Mouse (Mus musculus) R1 (cell line): Measurements from ENCODE around the gene Serpinf2.

Experiments
- DNase-seq: peaks from one replicate; pipeline ENCODE4 v3.0.0-alpha.2; 2018; ENCODE audit warnings: low read depth, low spot score

Gene Serpinf2

DNA sequence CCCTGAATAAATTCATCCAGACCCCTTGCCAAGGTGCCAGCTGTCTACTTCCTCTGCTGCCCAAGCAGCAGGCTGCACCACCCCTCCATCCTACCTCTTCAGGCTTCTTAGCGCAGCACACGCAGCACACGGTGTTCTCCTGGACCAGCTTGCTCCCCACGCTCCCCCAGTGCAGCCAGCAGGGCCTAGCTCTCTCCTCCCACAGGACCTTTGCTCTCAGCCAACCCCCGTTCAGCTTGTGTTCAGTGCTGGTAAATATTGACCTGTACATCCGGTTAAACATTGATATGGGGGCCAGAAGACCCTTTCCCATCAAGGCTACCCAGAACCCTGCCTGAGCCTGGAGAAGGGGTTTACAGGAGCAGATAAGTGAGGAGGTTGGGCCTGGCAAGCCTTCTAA is at the start of gene Serpinf2:
Serpinf2 (minus strand) TSS at position 229 of the 400 bp plus-strand sequence.
- no peak for DNase-seq

DNA sequence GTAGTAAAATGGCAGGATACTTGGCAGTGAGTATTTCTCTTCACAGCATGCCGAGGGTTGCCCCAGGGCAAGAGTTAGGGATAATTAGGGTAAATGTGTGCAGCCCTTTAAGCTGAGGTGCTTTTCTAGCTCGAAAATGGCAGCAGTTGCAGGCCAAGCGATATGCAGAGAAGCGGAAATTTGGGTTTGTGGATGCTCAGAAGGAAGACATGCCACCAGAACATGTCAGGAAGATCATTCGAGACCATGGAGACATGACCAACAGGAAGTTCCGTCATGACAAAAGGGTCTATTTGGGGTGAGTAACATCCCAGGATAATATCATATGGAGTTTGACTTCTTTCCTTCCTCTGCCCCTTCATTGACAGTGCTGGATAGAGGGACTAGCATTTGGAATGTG is 48.1 kb upstream of the Serpinf2 start:
- DNase-seq, result no peak

DNA sequence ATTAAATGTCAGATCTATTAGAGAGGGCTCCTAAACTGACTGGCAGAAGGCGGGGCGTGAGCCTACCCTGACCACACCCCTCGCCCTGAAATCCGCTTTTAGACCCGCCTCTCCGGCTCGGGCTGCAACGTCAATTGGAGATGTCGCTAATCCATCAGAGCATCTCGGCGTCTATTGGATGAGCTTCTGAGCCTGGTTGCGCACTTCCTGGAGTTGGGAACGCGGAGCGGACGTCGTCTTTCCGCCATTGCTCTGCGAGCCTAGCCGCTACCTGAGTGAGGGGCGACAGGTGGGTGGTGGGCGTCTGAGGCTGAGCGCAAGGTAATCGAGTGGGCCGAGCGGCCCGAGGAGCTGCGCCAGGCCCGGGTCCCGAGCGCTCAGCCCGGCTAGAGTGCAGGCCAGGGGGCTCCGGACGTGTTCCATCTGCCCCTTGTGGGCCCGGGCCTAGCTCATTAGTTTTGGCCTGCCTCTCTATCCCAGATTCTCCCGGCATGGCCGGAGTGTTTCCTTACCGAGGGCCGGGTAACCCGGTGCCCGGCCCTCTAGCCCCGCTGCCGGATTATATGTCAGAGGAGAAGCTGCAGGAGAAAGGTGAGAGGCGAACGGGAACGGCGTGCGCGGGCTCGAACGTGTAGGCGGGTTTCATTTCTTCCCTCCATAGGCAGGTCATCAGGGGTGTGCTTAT is 47.4 kb upstream of the Serpinf2 start, which contains the start of gene Prpf8:
Prpf8 (plus strand) TSS at position 216 of the 685 bp plus-strand sequence.
- peak; percentile 98 for DNase-seq

DNA sequence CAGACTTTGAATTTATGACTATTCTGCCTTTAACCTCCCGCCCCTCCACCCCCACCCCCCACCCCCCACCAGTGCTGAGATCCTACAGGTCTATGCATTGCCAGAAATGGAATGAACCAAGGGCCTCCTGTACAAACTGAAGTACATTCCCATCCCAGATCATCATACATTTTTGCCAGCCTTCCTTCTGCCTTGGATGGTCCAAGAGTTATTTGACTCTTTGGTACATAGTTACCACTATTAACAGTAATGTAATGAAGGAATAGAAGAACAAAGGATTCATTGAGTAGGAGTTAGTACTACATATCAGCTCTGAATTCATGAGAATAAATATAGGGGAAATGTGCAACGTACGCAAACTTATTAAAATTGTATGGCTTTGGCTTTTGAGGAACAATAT is 46.8 kb upstream of the Serpinf2 start:
- DNase-seq, result no peak

GRCm38 (mm10) chr11:75473376-75473775 is 34.0 kb upstream of the Serpinf2 start:
- peak; percentile 93 for DNase-seq

DNA sequence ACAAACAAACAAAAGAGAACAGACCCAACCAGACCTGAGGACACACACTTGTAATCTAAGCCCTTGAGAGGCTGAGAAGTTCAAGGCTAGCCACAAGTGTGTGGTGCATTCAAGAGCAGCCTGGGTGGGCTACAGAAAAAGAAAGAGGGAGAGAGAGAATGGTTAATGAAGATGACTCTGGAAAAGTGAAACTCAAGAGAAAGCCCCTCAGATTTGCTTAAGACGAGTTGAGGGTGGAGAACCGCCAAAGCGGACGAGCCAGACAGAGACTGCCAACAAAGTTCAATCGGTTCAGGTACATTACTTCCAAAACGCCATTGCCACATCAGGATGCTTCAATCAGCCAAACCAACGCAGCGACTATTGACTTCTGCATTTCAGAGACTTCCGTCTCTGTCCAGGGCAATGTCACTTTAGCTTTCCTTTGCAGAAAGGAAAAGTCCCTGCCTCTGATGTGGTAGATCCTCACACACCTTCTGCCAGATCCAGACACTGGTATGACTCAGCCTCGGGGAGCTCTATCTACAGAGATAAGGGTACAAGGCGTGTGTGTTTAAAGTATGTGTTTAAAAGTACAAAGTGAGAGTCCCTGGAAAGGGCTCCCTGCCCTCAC is 33.2 kb upstream of the Serpinf2 start:
- DNase-seq, result no peak

- no peak for DNase-seq
Measured at GRCm38 (mm10) chr11:75470675-75471074, 31.3 kb upstream of the Serpinf2 start.

- no peak for DNase-seq
Measured at GRCm38 (mm10) chr11:75469261-75469660, 29.9 kb upstream of the Serpinf2 start.

DNA sequence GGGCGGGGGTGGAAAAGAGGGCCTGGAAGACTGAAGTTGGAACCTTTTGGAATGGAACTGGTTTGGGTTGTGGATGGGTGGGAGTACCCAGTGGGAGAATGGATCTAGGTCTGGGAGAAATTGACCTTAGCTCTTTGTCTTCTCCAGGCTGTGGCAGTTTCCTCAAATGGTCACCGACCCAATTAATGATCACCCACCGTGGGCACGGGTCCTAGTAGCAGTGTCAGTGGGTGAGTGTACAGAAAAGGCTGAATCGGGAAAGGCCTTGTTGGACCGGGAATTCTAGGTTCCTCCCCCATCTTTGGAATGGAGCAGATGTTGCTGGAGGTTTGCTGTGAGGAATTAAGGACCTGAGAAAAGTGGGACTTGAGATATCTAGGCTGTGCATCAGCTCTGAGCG is 29.0 kb upstream of the Serpinf2 start:
- no peak for DNase-seq

DNA sequence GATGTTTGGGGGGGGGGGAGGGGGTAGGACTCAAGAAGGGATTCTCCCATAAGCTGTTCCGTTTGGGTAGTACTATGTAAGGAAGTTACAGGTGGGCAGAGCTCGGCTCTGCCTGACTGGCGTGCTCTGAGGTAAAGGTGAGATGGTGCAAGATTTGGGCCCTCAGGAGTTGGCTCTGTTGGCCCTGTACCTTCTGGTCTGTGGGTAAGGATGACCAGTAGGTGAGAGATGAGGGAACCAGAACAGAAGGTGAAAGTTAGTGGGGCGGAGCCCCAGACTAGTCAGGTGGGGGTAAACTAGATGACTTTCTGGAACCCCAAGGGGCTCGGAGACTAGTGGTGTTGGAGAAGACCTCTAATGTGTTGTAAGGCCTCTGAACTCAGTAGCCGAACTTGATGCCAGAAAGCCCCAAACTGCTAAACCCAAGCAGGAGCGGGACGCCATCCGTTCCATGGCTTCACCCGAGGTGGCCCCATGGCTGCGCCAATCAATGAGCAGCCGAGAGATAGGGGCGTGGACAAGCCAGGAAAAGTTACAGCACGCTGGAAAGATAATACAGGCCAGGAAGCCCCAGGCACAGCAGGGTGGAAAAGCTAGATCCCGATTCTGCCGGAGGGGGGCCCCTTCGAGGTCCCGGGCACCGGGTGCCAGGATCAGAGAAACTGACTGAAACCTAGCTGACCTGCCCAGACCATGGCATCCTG is 28.3 kb upstream of the Serpinf2 start:
- peak; percentile 79 for DNase-seq

GRCm38 (mm10) chr11:75466731-75467505 is 27.5 kb upstream of the Serpinf2 start:
- DNase-seq, result peak; percentile 53

- DNase-seq, result no peak
Measured at GRCm38 (mm10) chr11:75465051-75465450, 25.7 kb upstream of the Serpinf2 start.

- no peak for DNase-seq
Measured at GRCm38 (mm10) chr11:75464417-75464816, 25.0 kb upstream of the Serpinf2 start.

DNA sequence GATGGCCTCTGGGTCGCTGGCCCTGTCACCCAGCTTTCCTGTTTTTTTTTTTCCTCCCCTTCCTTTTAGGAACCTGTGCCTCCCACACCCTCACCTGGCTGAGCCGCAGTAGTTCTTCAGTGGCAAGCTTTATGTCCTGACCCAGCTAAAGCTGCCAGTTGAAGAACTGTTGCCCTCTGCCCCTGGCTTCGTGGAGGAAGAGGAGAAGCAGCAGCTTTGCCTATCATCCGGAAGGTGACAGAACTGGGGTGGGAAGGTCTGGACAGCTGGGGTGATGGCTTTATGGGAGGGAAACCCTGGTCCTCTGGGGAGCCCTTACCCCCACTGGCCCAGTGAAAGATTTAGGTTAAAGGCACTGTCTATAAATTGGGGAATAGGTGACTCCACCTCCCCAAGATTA is 24.2 kb upstream of the Serpinf2 start:
- DNase-seq, result no peak

- peak; percentile 98 for DNase-seq
Measured at GRCm38 (mm10) chr11:75462865-75463336, 23.5 kb upstream of the Serpinf2 start.

GRCm38 (mm10) chr11:75462253-75462783 is 22.9 kb upstream of the Serpinf2 start:
- peak; percentile 86 for DNase-seq

DNA sequence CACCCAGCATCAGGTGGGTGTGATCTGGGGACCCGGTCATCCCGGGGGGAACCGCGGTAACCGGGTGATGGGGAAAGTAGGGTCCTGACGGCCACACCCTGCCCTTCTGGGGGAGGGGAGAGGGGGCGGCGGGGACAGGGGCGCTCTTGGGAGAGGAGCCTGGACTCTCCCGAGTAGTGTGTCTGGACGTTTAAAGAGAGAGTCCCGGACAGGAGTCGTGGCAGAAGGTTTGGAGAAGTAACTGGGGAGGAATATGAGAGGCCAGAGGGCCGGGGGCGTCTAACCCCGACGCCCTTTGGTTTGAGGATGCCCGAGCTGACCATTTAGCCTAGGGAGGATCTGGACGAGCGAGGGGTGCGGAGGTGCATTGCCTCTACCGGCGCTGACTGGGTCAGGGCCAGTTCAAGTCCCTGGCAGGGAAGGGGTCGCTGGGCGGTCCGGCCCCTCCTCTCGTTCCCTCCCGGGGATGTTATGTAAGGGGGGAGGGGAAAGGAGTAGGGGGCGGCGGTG is 22.4 kb upstream of the Serpinf2 start:
- DNase-seq, result no peak

- peak; percentile 100 for DNase-seq
Measured at GRCm38 (mm10) chr11:75460844-75461742, 21.7 kb upstream of the Serpinf2 start, which contains the start of gene Tlcd2. Tlcd2 (plus strand) TSS chr11:75461715.

DNA sequence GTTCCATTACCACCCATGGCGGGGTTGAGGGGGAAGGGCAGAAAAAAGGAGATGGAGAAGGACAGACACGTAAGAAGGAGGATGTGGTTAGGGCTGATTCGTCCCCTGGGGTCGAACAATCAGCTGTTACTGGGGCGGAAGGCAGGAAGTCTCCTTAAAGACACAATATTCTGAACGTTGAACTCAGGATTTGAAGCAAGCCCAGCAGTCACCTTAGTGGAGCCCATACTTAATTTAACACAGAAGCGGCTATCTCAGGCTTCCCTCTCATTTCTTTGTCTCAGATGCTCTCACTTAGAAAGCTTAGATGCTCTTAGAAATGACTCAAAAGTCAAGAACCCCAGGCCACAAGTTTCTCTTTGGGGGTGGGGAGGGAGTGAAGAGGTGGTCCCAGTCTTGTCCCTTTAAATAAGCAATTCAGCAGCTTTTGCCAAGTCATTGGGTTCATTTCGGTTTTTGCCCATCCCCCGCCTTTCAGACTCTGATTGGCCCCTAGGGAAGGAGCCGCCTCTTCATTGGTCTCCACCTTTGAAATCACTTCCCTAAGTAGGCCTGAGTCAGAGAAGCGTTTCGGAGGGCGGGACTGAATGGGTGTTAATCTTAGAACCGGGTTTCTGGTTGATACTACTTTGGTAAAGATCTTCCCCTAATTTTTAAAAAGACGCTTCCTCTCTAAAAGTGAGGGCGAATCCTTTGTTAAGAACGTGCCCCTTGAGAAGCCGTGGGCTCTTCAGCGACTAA is 20.9 kb upstream of the Serpinf2 start:
- peak; percentile 99 for DNase-seq

GRCm38 (mm10) chr11:75459751-75460102 is 20.3 kb upstream of the Serpinf2 start:
- no peak for DNase-seq
